9 mouse cellular contexts compared by ENCODE assay signal in the genomic region with DNA sequence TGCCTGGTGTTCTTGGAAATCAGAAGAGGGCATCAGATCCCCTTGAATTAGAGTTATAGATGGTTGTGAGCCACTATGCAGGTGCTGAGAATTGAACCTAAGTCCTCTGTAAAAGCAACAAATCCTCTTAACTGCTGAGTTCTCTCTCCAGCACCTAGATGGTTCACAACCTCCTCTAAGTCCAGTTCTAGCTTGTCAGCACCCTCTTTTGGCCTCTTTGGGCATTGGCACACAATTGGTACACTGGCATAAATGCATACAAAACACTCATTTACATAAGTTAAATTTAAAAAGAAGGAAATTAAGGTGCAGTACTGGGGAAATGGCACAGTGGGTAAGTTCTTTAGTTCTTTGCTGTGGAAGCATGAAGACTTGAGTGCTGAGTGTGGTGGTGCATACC. TPM values are rescaled to one million over a fixed set of nuclear protein-coding genes. Genes with fewer than 3 reads are reported as not detected.
DNase-seq lines count a peak whose midpoint lies in the region; ATAC-seq and TF ChIP-seq lines count a peak whose summit lies in the region.
"Had no signal": no experiment of that assay in that cellular context is flagged by ENCODE, and none has a peak within 500 bp of the region (broad histone marks: within the 10 kb centered on the region; RNA-seq: fewer than 3 reads in every experiment).

No protein-coding gene starts in this region.

- intact Hi-C loops in left cerebral cortex, adult 2 months (cut with DNase I): no loop called here
- intact Hi-C loops in left cerebral cortex, postnatal 14 days (cut with DNase I): no loop called here
- intact Hi-C loops in left cerebral cortex, postnatal 36 days (cut with DNase I): no loop called here

- H3K27me3 ChIP-seq in hindbrain, embryonic 13.5 days: no peaks in the 10 kb centered on the region
- H3K27me3 ChIP-seq: embryonic facial prominence, embryonic 12.5 days had no signal

- H3K9me3 ChIP-seq in hindbrain, embryonic 13.5 days: no peaks in the 10 kb centered on the region
- H3K9me3 ChIP-seq: embryonic facial prominence, embryonic 12.5 days had no signal

- no peak for DNase-seq in left cerebral cortex, adult 2 months (ENCODE audit: extremely low spot score in 1 of 2, low spot score in 2 of 2)
- DNase-seq in left cerebral cortex, postnatal 14 days (ENCODE audit: low spot score in 2 of 2): no peak
- peak; percentile 20 for DNase-seq in NIH3T3 (ENCODE audit: low read depth)
- DNase-seq in large intestine, adult 2 months (ENCODE audit: low read depth, low spot score): peak; percentile 19
- DNase-seq in thymus, postnatal 0 days (ENCODE audit: low spot score): peak; percentile 37
- DNase-seq in left cerebral cortex, postnatal 36 days (ENCODE audit: low spot score in 2 of 2): no peak

- no peak overlapping the region for H3K27ac ChIP-seq in left cerebral cortex, adult 2 months
- no peak overlapping the region for H3K27ac ChIP-seq in hindbrain, embryonic 13.5 days
- H3K27ac ChIP-seq: embryonic facial prominence, embryonic 12.5 days had no signal

- H3K36me3 ChIP-seq in hindbrain, embryonic 13.5 days: no peaks in the 10 kb centered on the region
- H3K36me3 ChIP-seq: embryonic facial prominence, embryonic 12.5 days had no signal

- peak; percentile 23 for TF ChIP-seq CTCF in left cerebral cortex, adult 2 months (IDR thresholded peaks at IDR 0.05)

- H3K9ac ChIP-seq in hindbrain, embryonic 13.5 days: no peak overlapping the region
- H3K9ac ChIP-seq: embryonic facial prominence, embryonic 12.5 days had no signal

- no peak overlapping the region for H3K4me2 ChIP-seq in hindbrain, embryonic 13.5 days
- H3K4me2 ChIP-seq: embryonic facial prominence, embryonic 12.5 days had no signal

- H3K4me3 ChIP-seq in left cerebral cortex, adult 2 months: no peak overlapping the region
- no peak overlapping the region for H3K4me3 ChIP-seq in hindbrain, embryonic 13.5 days
- H3K4me3 ChIP-seq: embryonic facial prominence, embryonic 12.5 days had no signal

- 0 out of 2 replicates have a peak, but pooled peaks cover 2% of the 10 kb centered on the region for H3K4me1 ChIP-seq in hindbrain, embryonic 13.5 days (replicated peaks)
- H3K4me1 ChIP-seq: embryonic facial prominence, embryonic 12.5 days had no signal

- no peak for ATAC-seq in hindbrain, embryonic 13.5 days (ENCODE audit: low FRiP score)
- ATAC-seq: midbrain, embryonic 16.5 days had no signal

RNA-seq across cellular contexts. Expression of a gene that starts 24.7 kb away (rescaled TPM):
- 10 to 100 TPM; 60.6 to 61.7 TPM for total RNA-seq in left cerebral cortex, adult 2 months (2021)
- 10 to 100 TPM; 75.6 to 76.8 TPM for total RNA-seq in left cerebral cortex, postnatal 14 days (2021)
- polyA plus RNA-seq in large intestine, adult 2 months (2012; rRNA removed): 14.8 and 15.3 TPM in 2 replicates
- 36.5 and 36.6 TPM in 2 replicates for polyA plus RNA-seq in thymus, postnatal 0 days (2015; fragmentation: Nextera tagmentation; extraction: Ambion mirVana)
- total RNA-seq in left cerebral cortex, postnatal 36 days (2021): 10 to 100 TPM; 60.3 to 61.6 TPM
- 49.3 and 50.7 TPM in 2 replicates for polyA plus RNA-seq in hindbrain, embryonic 13.5 days (2015; fragmentation: Nextera tagmentation; extraction: Ambion mirVana)

Comparison
In these comparisons a context has a peak if more than half of its experiments do, and no peak if none do; other contexts are left out.
1. DNase-seq: peak in NIH3T3 (single experiment), large intestine, adult 2 months (single experiment) and thymus, postnatal 0 days (single experiment); none in left cerebral cortex, adult 2 months (0 of 2), left cerebral cortex, postnatal 14 days (0 of 2) and left cerebral cortex, postnatal 36 days (0 of 2).